Mouse (Mus musculus): Measurements from ENCODE around the gene Calcoco1. TPM values are rescaled to one million over a fixed set of nuclear protein-coding genes. Genes with fewer than 3 reads are reported as not detected.

Calcoco1 gene
- total and polyA plus RNA-seq, 3 experiments, result 2.9 to 19.0 TPM; not detected in 1

DNA sequence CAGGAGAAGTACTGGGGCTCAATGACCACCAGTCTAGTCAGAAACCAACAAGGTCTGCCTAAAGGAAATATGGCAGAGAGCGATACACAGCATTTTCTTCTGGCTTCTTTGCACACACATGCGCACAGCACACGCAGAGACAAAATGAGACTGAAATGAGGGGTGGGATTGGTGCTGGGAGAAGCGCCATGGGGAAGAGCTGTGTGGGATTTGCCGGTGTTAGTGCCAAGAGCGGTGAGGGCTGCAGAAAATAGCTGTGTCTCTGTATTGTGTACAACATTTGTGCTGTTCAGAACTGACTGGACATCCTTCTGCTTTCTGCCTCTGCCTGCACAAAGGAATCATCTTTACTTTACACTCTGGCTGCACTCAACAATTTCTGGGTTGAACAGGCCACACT, 10.4 kb upstream of the Calcoco1 start:
- Histone ChIP-seq H3K9me3 (replicated peaks; ENCODE audit: insufficient read depth, low read length) (no peaks in the 10 kb centered on the region), H3K27ac (ENCODE audit: control insufficient read depth, low read depth, low read length) (no peak overlapping the region), H3K27me3 (ENCODE audit: control insufficient read depth in 1 of 2, insufficient read depth in 2 of 2, low read length in 2 of 2) (peaks cover 10 to 27% of the 10 kb centered on the region in 2 experiments), H3K4me1 (ENCODE audit: control insufficient read depth in 1 of 2, insufficient read depth in 2 of 2, low read length in 2 of 2) (no peaks in the 10 kb centered on the region), H3K36me3 (ENCODE audit: control insufficient read depth in 1 of 2, insufficient read depth in 2 of 2, low read length in 2 of 2) (no peaks in the 10 kb centered on the region), H3K9ac (ENCODE audit: control insufficient read depth, low read depth, low read length, poor library complexity, severe bottlenecking) (no peak overlapping the region), H3K4me3 (ENCODE audit: control insufficient read depth in 1 of 2, insufficient read depth in 1 of 2, low read depth in 2 of 2, low read length in 2 of 2) (no peak overlapping the region), H3K79me2 (ENCODE audit: control insufficient read depth, insufficient read depth, low read length, poor library complexity) (no peaks in the 10 kb centered on the region)
- DNase-seq (ENCODE audit: low read depth, low spot score), result no peak
- TF ChIP-seq KAT2A (conservative IDR thresholded peaks at IDR 0.05; ENCODE audit: low read depth, low read length) (no peak), ZKSCAN1 (IDR thresholded peaks at IDR 0.05; ENCODE audit: low read depth, low read length) (no peak), ELF1 (IDR thresholded peaks at IDR 0.05; ENCODE audit: low read depth, low read length) (no peak), NRF1 (IDR thresholded peaks at IDR 0.05; ENCODE audit: insufficient read depth, low read depth, low read length, poor library complexity, severe bottlenecking) (no peak), POLR2AphosphoS2 (IDR thresholded peaks at IDR 0.05; ENCODE audit: low read length) (no peak), MXI1 (IDR thresholded peaks at IDR 0.05; ENCODE audit: low read depth, low read length) (no peak), MAX (IDR thresholded peaks at IDR 0.05; ENCODE audit: low read length) (no peak), MYB (IDR thresholded peaks at IDR 0.05; ENCODE audit: low read depth, low read length) (no peak), JUND (IDR thresholded peaks at IDR 0.05; ENCODE audit: low read depth, low read length) (no peak), MYC (IDR thresholded peaks at IDR 0.05; ENCODE audit: low read depth, low read length) (no peak), ZMIZ1 (IDR thresholded peaks at IDR 0.05; ENCODE audit: low read depth, low read length) (no peak), SMC3 (IDR thresholded peaks at IDR 0.05; ENCODE audit: low read depth, low read length) (no peak), TAL1 (IDR thresholded peaks at IDR 0.05; ENCODE audit: low read length) (no peak), GABPA (IDR thresholded peaks at IDR 0.05; ENCODE audit: low read depth, low read length) (no peak), EP300 (IDR thresholded peaks at IDR 0.05; ENCODE audit: low read depth in 1 of 2, low read length in 2 of 2) (no peak), MAZ (IDR thresholded peaks at IDR 0.05; ENCODE audit: low read depth, low read length) (no peak)

DNA sequence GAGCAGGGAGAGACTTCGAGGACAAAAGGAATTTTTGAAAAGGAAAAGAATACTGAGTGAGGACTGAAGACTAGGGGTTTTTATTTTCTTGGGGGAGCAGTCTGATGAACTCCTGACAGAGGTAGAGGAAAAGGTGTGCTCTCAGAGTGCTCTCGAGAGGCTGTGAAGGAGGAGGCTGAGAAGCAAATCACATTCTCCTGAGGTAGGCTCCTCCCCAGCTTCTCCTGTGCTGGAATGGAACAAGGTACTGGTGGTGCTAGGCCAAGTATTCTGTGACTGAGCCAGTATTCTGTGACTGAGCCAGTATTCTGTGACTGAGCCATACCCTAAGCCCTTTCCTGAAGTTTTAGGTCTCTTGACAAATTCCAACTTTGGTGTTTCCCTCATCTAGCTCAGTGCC, 6.0 kb upstream of the Calcoco1 start:
- no peaks in the 10 kb centered on the region for H3K9me3 ChIP-seq (replicated peaks; ENCODE audit: insufficient read depth, low read length)
- no peak overlapping the region for H3K27ac ChIP-seq (ENCODE audit: control insufficient read depth, low read depth, low read length)
- H3K27me3 ChIP-seq (ENCODE audit: control insufficient read depth in 1 of 2, insufficient read depth in 2 of 2, low read length in 2 of 2), result peaks cover 11 to 28% of the 10 kb centered on the region in 2 experiments
- no peak for DNase-seq (ENCODE audit: low read depth, low spot score)
- no peaks in the 10 kb centered on the region for H3K36me3 ChIP-seq (ENCODE audit: control insufficient read depth in 1 of 2, insufficient read depth in 2 of 2, low read length in 2 of 2)
- H3K79me2 ChIP-seq (ENCODE audit: control insufficient read depth, insufficient read depth, low read length, poor library complexity), result no peaks in the 10 kb centered on the region
- H3K9ac ChIP-seq (ENCODE audit: control insufficient read depth, low read depth, low read length, poor library complexity, severe bottlenecking), result no peak overlapping the region
- peaks cover 0 to 1% of the 10 kb centered on the region in 2 experiments; a peak in 1 of 4 replicates for H3K4me1 ChIP-seq (ENCODE audit: control insufficient read depth in 1 of 2, insufficient read depth in 2 of 2, low read length in 2 of 2)
- no peak overlapping the region for H3K4me3 ChIP-seq (ENCODE audit: control insufficient read depth in 1 of 2, insufficient read depth in 1 of 2, low read depth in 2 of 2, low read length in 2 of 2)
- TF ChIP-seq ZNF384 (IDR thresholded peaks at IDR 0.05; ENCODE audit: low read depth, low read length) (no peak), MAX (IDR thresholded peaks at IDR 0.05; ENCODE audit: low read length) (no peak), EP300 (IDR thresholded peaks at IDR 0.05; ENCODE audit: low read depth in 1 of 2, low read length in 2 of 2) (no peak)

All from MEL (cell line).